Mouse (Mus musculus): ENCODE results near the gene Ccdc124. TPM values are rescaled to one million over a fixed set of nuclear protein-coding genes. Genes with fewer than 3 reads are reported as not detected.

Ccdc124 gene
- total RNA-seq (2021), result 10 to 100 TPM; 36.8 to 38.6 TPM
- long read RNA-seq, experiment 1, transcript Ccdc124-201 (5 exons, 1,356 nt), result major isoform, 57 of 70 reads
- long read RNA-seq, experiment 1, partial matches to known transcripts, result 12 of 70 reads
- long read RNA-seq, experiment 1, other reads (novel, unspliced or antisense), result 1 of 70 reads
- long read RNA-seq, experiment 2, transcript Ccdc124-201 (5 exons, 1,356 nt), result major isoform, 49 of 63 reads
- long read RNA-seq, experiment 2, partial matches to known transcripts, result 12 of 63 reads
- long read RNA-seq, experiment 2, other reads (novel, unspliced or antisense), result 2 of 63 reads

- DNase-seq (ENCODE audit: low spot score in 2 of 2), result peak; percentile 92 to 97
These were observed at the start of gene Ccdc124 for GRCm38 (mm10) chr8:70873364-70873985. TSS of gene Ccdc124 (minus strand) at chr8:70873935.

DNA sequence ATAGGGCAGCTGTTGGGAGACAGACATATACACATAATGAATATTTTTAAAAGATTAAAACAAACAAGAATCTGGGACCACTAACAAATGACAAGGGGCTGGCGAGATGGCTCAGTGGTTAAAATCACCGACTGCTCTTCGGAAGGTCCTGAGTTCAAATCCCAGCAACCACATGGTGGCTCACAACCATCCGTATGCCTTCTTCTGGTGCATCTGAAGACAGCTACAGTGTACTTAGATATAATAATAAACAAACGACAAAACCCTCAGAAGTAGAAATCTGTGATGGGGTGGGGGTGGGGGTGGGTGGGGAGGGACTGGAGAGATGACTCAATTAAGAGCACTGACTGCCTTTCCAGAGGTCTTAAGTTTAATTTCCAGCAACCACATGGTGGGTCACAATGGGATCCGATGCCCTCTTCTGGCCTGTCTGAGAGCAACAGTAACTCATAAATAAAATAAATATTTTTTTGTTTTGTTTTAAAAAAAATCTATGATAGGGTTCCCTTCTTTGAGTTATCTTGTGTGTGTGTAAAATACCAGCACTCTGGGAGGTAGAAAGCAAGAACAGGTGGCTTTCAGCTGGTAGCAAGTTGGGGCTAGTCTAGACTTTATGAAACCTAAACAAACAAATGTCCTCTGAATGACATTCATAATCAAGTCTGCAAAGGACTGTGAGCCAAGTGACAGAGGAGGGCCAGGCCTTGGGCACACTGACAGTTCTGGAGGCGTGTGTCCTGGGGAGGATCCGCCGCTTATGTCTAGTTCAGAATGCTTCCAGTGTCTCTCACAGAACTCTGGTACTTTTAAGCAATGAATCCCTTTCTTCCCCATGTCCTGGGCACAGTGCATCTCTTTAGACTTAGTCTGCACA lies 46.6 kb upstream of the Ccdc124 start:
- no peak for DNase-seq (ENCODE audit: low spot score in 2 of 2)

- DNase-seq (ENCODE audit: low spot score in 2 of 2), result no peak
These were observed 41.0 kb upstream of the Ccdc124 start for GRCm38 (mm10) chr8:70914704-70915103.

GRCm38 (mm10) chr8:70913523-70913922 lies 39.8 kb upstream of the Ccdc124 start:
- DNase-seq (ENCODE audit: low spot score in 2 of 2), result no peak

DNA sequence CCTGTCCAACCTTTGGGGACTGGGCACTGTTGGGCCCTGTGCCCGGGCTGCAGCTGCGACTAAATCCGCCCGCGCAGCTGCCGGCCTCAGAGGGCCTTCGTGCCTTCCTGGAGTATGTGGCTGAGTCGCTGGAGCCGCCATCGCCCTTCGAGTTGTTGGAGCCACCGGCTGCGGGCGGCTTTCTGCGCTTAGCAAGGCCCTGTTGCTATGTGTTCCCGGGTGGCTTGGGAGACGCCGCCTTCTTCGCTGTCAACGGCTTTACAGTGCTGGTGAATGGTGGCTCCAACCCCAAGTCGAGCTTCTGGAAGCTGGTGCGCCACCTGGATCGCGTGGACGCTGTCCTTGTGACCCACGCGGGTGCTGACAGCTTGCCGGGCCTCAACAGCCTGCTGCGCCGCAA lies 39.2 kb upstream of the Ccdc124 start:
- DNase-seq (ENCODE audit: low spot score in 2 of 2), result no peak

DNA sequence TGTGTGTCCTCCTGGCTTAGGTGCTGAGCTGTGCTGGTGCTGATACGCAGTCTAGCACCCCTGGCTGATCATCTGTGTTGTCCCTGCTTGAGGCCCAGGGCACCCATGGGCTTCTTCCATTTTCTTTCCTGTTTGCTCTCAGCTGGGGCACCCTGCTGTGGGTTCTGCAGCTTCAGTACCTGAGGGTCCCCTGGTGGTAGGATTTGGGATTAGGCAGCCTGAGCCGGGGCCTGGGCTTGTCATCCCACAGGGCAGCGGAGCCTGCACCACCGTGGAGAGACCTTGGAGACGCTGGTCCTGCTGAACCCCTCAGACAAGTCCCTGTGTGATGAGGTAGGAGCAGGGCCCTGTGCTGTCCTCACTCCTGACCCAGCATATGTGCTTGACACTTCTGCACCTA lies 37.9 kb upstream of the Ccdc124 start:
- DNase-seq (ENCODE audit: low spot score in 2 of 2), result no peak

- DNase-seq (ENCODE audit: low spot score in 2 of 2), result no peak
These were observed 33.8 kb upstream of the Ccdc124 start for GRCm38 (mm10) chr8:70907518-70907917.

GRCm38 (mm10) chr8:70905831-70906736 lies 32.3 kb upstream of the Ccdc124 start, which contains the start of gene Map1s:
TSS of gene Map1s (plus strand) at chr8:70905932.
- peak; percentile 50 to 56 for DNase-seq (ENCODE audit: low spot score in 2 of 2)

GRCm38 (mm10) chr8:70905463-70905830 lies 31.7 kb upstream of the Ccdc124 start:
- DNase-seq (ENCODE audit: low spot score in 2 of 2), result no peak

GRCm38 (mm10) chr8:70904532-70904931 lies 30.8 kb upstream of the Ccdc124 start:
- DNase-seq (ENCODE audit: low spot score in 2 of 2), result no peak

- no peak for DNase-seq (ENCODE audit: low spot score in 2 of 2)
These were observed 29.8 kb upstream of the Ccdc124 start for GRCm38 (mm10) chr8:70903582-70903981.

- DNase-seq (ENCODE audit: low spot score in 2 of 2), result no peak
These were observed 29.4 kb upstream of the Ccdc124 start for GRCm38 (mm10) chr8:70903112-70903511.

- DNase-seq (ENCODE audit: low spot score in 2 of 2), result no peak
These were observed 28.5 kb upstream of the Ccdc124 start for GRCm38 (mm10) chr8:70902211-70902610.

GRCm38 (mm10) chr8:70900872-70901387 lies 27.2 kb upstream of the Ccdc124 start:
- no peak for DNase-seq (ENCODE audit: low spot score in 2 of 2)

DNA sequence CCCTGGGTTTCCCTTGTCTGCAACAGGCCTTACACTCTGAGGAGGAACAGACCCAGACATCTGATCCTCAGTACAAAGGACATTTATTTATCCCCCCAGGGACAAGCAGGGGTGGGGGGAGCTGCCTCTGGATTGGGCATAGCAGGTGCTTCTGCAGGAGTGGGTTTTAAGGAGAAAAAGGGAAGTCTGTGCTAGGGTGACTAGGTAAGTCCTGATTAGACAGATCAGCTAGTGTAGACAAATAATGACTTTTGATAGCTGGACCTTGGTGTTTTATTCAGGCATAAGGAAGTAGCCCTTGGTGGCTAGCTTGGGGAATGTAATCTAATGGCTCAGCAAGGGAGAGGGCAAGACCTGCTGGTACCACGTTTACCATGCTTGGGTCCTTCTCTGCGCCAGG lies 25.5 kb upstream of the Ccdc124 start:
- no peak for DNase-seq (ENCODE audit: low spot score in 2 of 2)

GRCm38 (mm10) chr8:70898661-70899198 lies 25.0 kb upstream of the Ccdc124 start:
- no peak for DNase-seq (ENCODE audit: low spot score in 2 of 2)

DNA sequence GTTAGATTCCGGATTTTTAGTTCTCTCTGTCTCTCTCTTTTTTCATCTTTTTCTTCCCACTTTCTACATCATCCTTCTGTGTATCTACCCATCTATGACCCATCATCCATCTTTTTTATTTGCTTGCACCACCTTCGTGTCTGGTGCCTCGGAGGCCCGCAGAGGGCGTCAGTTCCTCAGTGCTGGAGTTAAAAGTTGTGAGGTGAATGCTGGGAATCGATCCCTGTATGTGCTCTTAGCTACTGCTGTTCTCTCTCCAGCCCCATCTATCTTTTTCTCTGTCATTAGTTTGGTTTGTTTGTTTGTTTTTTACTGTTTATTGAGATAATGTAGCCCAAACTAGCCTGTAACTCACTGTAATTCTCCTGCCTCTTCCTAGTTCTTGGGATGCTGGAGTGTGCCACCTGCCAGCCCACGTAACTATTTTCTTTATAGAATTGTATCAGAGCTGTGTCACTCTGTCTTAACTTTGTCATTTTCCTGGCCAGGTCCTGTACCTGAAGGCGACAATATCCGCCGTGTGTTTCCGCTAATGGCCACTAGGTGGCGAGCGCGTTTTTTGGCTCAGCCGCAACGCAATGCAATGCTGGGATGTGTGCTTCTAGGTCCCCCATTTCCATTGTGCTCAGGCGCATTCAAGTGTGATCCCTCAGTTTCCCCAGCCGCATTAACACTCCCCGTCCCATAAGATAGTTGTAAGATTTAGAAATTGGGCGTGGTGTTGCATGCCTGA lies 24.1 kb upstream of the Ccdc124 start:
- DNase-seq (ENCODE audit: low spot score in 2 of 2), result peak; percentile 63 to 74

DNA sequence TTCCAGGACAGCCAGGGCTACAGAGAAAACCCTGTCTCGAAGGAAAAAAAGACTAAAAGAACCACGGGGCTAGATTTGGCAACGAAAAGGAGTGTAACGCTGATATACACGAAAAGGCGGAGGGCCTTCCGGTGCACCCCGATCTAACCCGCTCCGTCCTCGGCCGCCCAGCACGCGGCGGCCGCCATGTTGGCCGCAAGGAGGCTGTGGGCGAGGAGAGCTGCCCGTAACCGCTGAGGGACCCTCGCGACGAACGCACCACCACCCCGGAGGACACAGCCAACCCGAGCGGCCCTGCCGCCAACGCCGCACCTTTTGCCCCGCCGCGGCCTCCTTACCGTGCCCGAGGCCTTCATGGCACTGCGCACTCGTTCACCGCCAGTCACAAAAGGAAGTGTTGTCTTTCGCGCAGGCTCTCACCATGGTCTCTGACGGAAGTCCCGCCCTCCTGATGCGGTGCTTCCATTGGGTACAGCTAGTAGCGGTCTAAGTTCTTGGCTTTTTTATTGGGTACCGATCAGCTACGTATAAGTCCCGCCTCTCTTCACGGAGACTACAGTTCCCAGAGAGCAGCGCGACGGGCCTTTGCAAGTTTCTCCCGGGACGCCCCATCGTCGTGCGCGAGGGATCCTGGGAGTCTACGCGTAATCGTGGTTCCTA lies 23.4 kb upstream of the Ccdc124 start, which contains the start of gene Rpl18a:
Gene Rpl18a, minus strand, starts transcription at position 392 of the 660 bp plus-strand sequence.
- DNase-seq (ENCODE audit: low spot score in 2 of 2), result peak; percentile 58 to 88

Measured in adrenal gland, postnatal 4 days (tissue).